ENCODE assay signal across 8 mouse cellular contexts in genomic region chr7:29247314-29247700, GRCm38 (mm10). TPM values are rescaled to one million over a fixed set of nuclear protein-coding genes. Genes with fewer than 3 reads are reported as not detected.
DNase-seq lines count a peak whose midpoint lies in the region; ATAC-seq and TF ChIP-seq lines count a peak whose summit lies in the region.

No protein-coding gene starts in this region.

- no peaks in the 10 kb centered on the region for H3K9me3 ChIP-seq in E14TG2a.4 (ENCODE audit: low read length)
- H3K9me3 ChIP-seq in forebrain, embryonic 13.5 days (replicated peaks), result no peaks in the 10 kb centered on the region

- H3K27me3 ChIP-seq in E14TG2a.4 (ENCODE audit: insufficient read depth, low read length), result no peaks in the 10 kb centered on the region
- H3K27me3 ChIP-seq in forebrain, embryonic 13.5 days, result peaks cover 30% of the 10 kb centered on the region

- no peak overlapping the region for H3K9ac ChIP-seq in forebrain, embryonic 13.5 days

- DNase-seq in c-Kit-positive CD71-negative TER-119-negative erythroid progenitor cells, embryonic 14.5 days (ENCODE audit: low read depth), result peak; percentile 70
- DNase-seq in heart, postnatal 25 days (ENCODE audit: low spot score), result peak; percentile 53
- DNase-seq in layer of hippocampus, adult 2 months (ENCODE audit: low spot score in 2 of 2), result peak; percentile 63 to 87
- DNase-seq in lung, postnatal 10 days, result peak; percentile 90
- peak; percentile 81 for DNase-seq in ovary, postnatal 36 days (ENCODE audit: low spot score)
- peak; percentile 83 to 87 for DNase-seq in thymus, postnatal 36 days

- peak; percentile 57; the same call in 1 of the 2 replicates for ATAC-seq in forebrain, embryonic 13.5 days

- H3K4me2 ChIP-seq in forebrain, embryonic 13.5 days, result peak overlapping the region; percentile 47

- 27% methylated on average over 16 of the region's 16 CpGs for WGBS in forebrain, embryonic 13.5 days

- peak overlapping the region; percentile 74 for H3K4me3 ChIP-seq in E14TG2a.4 (replicated peaks; ENCODE audit: low read length)
- H3K4me3 ChIP-seq in forebrain, embryonic 13.5 days, result no peak overlapping the region; the same call in 1 of the 2 replicates
- H3K4me3 ChIP-seq in layer of hippocampus, adult 2 months, result no peak overlapping the region

- peaks cover 80% of the 10 kb centered on the region for H3K4me1 ChIP-seq in E14TG2a.4 (replicated peaks; ENCODE audit: low read depth, low read length)
- peaks cover 9% of the 10 kb centered on the region; the same call in 1 of the 2 replicates for H3K4me1 ChIP-seq in forebrain, embryonic 13.5 days

- TF ChIP-seq CTCF in E14TG2a.4 (conservative IDR thresholded peaks at IDR 0.05; ENCODE audit: low read length), result peak; percentile 91
- TF ChIP-seq CTCF in layer of hippocampus, adult 2 months (conservative IDR thresholded peaks at IDR 0.05), result peak; percentile 95

- intact Hi-C loops in heart, postnatal 25 days (cut with DNase I), result loop anchor here (1.0 to 5.0 kb wide), 3 partner anchors 35 to 120 kb away; partner anchors contain the start of genes Ryr1 and Spint2

- no peak overlapping the region for H3K27ac ChIP-seq in forebrain, embryonic 13.5 days
- no peak overlapping the region for H3K27ac ChIP-seq in layer of hippocampus, adult 2 months

- H3K36me3 ChIP-seq in E14TG2a.4 (ENCODE audit: insufficient read depth, low read length), result peaks cover 37% of the 10 kb centered on the region
- peaks cover 24% of the 10 kb centered on the region for H3K36me3 ChIP-seq in forebrain, embryonic 13.5 days (ENCODE audit: poor library complexity, severe bottlenecking)

RNA-seq across cellular contexts. Expression of gene 2200002D01Rik, which starts 1.0 kb away (rescaled TPM):
- 1.2 and 1.5 TPM in 2 replicates for polyA plus RNA-seq in forebrain, embryonic 13.5 days (2015; fragmentation: Nextera tagmentation; extraction: Ambion mirVana)
- total RNA-seq in heart, postnatal 25 days (2021), result 1 to 10 TPM in 1 of 2 experiments, under 1 TPM in 1; 0.73 to 3.7 TPM
- under 1 TPM in 1 of 2 experiments, not detected in 1; 0.36 TPM for total RNA-seq in layer of hippocampus, adult 2 months (2021)

RNA-seq across cellular contexts. Expression of gene Yif1b, which starts 9.2 kb away (rescaled TPM):
- polyA plus RNA-seq in forebrain, embryonic 13.5 days (2015; fragmentation: Nextera tagmentation; extraction: Ambion mirVana), result 73.4 and 75.5 TPM in 2 replicates
- total RNA-seq in heart, postnatal 25 days (2021), result 10 to 100 TPM; 75.2 to 78.9 TPM
- 10 to 100 TPM; 40.7 to 42.9 TPM for total RNA-seq in layer of hippocampus, adult 2 months (2021)

RNA-seq across cellular contexts. Expression of gene Kcnk6, which starts 15.0 kb away (rescaled TPM):
- 0.27 and 0.44 TPM in 2 replicates for polyA plus RNA-seq in forebrain, embryonic 13.5 days (2015; fragmentation: Nextera tagmentation; extraction: Ambion mirVana)
- 1 to 10 TPM; 2.4 to 2.5 TPM for total RNA-seq in heart, postnatal 25 days (2021)
- 1 to 10 TPM; 2.2 to 2.4 TPM for total RNA-seq in layer of hippocampus, adult 2 months (2021)

RNA-seq across cellular contexts. Expression of gene Catsperg1, which starts 33.5 kb away (rescaled TPM):
- 1.1 and 1.2 TPM in 2 replicates for polyA plus RNA-seq in forebrain, embryonic 13.5 days (2015; fragmentation: Nextera tagmentation; extraction: Ambion mirVana)
- under 1 TPM; 0.16 to 0.34 TPM for total RNA-seq in heart, postnatal 25 days (2021)
- 1 to 10 TPM; 1.2 to 2.4 TPM for total RNA-seq in layer of hippocampus, adult 2 months (2021)

RNA-seq across cellular contexts. Expression of gene Spint2, which starts 34.4 kb away (rescaled TPM):
- polyA plus RNA-seq in forebrain, embryonic 13.5 days (2015; fragmentation: Nextera tagmentation; extraction: Ambion mirVana), result 30.1 and 41.3 TPM in 2 replicates
- 10 to 100 TPM; 33.5 to 37.1 TPM for total RNA-seq in heart, postnatal 25 days (2021)
- total RNA-seq in layer of hippocampus, adult 2 months (2021), result 10 to 100 TPM; 18.3 to 21.7 TPM
